Mouse (Mus musculus) forebrain, embryonic 11.5 days (tissue): ENCODE data around the gene Pak7. TPM values are rescaled to one million over a fixed set of nuclear protein-coding genes. Genes with fewer than 3 reads are reported as not detected.
A peak's percentile ranks its signal among the peaks of the same experiment; 100 is the strongest.

Source experiments
- ATAC-seq: fragments of 200-750 bp; cut with Nextera tagmentation; replicated peaks from 2 replicates; pipeline ENCODE4 v1.8.0; 2017; ENCODE audit warnings: moderate TSS enrichment; ENCODE audit not compliant: low FRiP score
- DNase-seq: peaks from one replicate; pipeline ENCODE4 v3.0.0-alpha.2; 2017; ENCODE audit warnings: low spot score
- H3K27ac ChIP-seq: fragments of 300-500 bp; sonication (generic); 2 replicates; pipeline ENCODE4 v1.5.1; 2014; ENCODE audit warnings: low read depth, low read length
- H3K27me3 ChIP-seq: fragments of 300-500 bp; sonication (generic); 2 replicates; pipeline ENCODE4 v1.6.1; 2014; ENCODE audit warnings: mild to moderate bottlenecking, low read length, mixed read lengths; ENCODE audit not compliant: control insufficient read depth, insufficient read depth
- H3K36me3 ChIP-seq: fragments of 300-500 bp; sonication (generic); 2 replicates; pipeline ENCODE4 v1.6.1; 2014; ENCODE audit warnings: mild to moderate bottlenecking, low read length, moderate library complexity, mixed read lengths; ENCODE audit not compliant: control insufficient read depth, insufficient read depth
- H3K4me1 ChIP-seq: fragments of 300-500 bp; sonication (generic); replicated peaks from 2 replicates; pipeline ENCODE4 v1.6.1; 2014; ENCODE audit warnings: low read length, mixed read lengths; ENCODE audit not compliant: control insufficient read depth, insufficient read depth
- H3K4me2 ChIP-seq: fragments of 300-500 bp; sonication (generic); 2 replicates; pipeline ENCODE4 v1.6.1; 2014; ENCODE audit warnings: low read depth, mild to moderate bottlenecking, low read length, moderate library complexity, mixed read lengths; ENCODE audit not compliant: severe bottlenecking
- H3K4me3 ChIP-seq: fragments of 300-500 bp; sonication (generic); 2 replicates; pipeline ENCODE4 v1.5.1; 2014; ENCODE audit warnings: low read depth, low read length
- H3K9ac ChIP-seq: fragments of 300-500 bp; sonication (generic); 2 replicates; pipeline ENCODE4 v1.6.1; 2014; ENCODE audit warnings: low read length
- H3K9me3 ChIP-seq: fragments of 300-500 bp; sonication (generic); 2 replicates; pipeline ENCODE4 v1.6.1; 2016; ENCODE audit warnings: low read length, mixed read lengths; ENCODE audit not compliant: control insufficient read depth
- WGBS: fragments of 180-500 bp; shearing (Covaris S2); extraction: QIAGEN DNeasy Blood & Tissue Kit; methylation state at CpG from one replicate; pipeline ENCODE4 v1.1.7; 2014; 5-methylcytosine and 5-hydroxymethylcytosine counted together
- polyA plus RNA-seq: library from polyadenylated mRNA; unstranded; fragments of >200 nt; fragmentation: Nextera tagmentation; extraction: Ambion mirVana; gene quantifications from 2 replicates; pipeline ENCODE4 v1.2.1, GENCODE M21; 2014

Gene Pak7
- polyA plus RNA-seq, 1 experiment from 2014 or later, result 10.5 TPM

DNA sequence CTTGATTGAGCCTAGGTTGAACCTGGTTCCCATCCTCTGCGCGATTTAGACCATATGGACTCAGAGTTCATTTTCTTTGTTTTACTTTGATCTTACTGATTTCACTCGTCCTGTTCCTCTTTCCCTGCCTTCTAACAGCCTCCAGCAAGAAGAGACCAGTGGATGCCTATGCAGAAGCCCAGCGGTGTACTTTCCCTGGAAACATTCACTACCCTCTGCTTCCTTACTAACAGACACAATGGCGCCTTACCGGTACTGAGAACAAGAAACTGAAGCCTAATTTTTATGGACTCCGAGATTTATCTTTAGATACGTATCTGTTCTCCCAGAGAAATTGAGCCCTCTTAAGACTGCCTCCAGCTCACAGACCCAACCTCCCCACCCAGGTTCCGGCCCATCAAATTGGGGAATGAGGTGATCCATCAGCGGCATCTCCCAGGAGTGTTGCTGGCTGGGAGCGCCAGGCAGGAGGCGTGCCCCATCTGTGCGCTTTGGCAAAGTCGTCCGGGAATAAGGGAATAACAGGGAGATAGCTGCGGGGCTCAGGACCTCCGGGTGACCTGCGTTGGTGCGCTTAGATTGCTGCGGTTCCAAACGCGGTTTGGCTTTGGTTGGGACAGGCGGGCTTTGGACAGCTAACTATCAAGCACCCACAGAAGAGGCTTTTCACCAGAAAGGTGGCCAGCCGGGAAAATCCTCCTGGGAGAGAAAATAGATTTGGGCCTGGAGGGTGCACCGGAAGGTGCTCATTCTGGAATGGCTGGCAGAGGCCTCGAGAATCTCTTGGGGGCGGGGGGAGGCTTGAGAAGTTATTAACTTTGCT lies 336.8 kb downstream of the Pak7 start:
- WGBS, result 15% methylated on average over 27 of the region's 27 CpGs
- Histone ChIP-seq H3K4me3 (peak overlapping the region; percentile 3; the same call in 1 of the 2 replicates), H3K27ac (no peak overlapping the region), H3K9ac (no peak overlapping the region), H3K4me2 (peak overlapping the region; percentile 32), H3K27me3 (peaks cover 2% of the 10 kb centered on the region; the same call in 1 of the 2 replicates), H3K36me3 (no peaks in the 10 kb centered on the region), H3K4me1 (peaks cover 8% of the 10 kb centered on the region; the same call in 1 of the 2 replicates), H3K9me3 (no peaks in the 10 kb centered on the region)
- ATAC-seq (peak; percentile 45), DNase-seq (no peak)

DNA sequence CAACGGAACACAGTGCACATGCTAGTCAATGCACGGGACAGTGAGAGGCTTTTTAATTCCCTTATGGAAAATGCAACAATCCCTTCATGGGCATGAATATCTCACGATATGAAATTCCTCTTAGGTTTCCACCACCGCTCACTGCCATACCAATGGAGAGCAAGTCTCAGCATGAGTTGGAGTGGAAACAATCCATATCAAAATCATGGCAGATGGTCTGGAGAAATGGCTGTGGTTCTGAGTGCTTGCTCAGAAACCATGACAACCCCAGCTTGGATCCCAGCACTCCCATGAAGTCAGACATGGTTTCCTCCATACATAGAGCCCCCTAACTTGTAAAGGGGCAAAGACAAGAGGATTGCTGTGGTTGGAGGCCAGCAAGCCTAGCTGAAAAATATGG lies 339.3 kb downstream of the Pak7 start:
- peaks cover 8% of the 10 kb centered on the region; the same call in 1 of the 2 replicates for H3K4me1 ChIP-seq
- H3K9ac ChIP-seq, result no peak overlapping the region
- no peak overlapping the region for H3K4me2 ChIP-seq
- no peak for DNase-seq
- H3K36me3 ChIP-seq, result no peaks in the 10 kb centered on the region
- no peak for ATAC-seq
- no peak overlapping the region for H3K4me3 ChIP-seq
- no peaks in the 10 kb centered on the region for H3K9me3 ChIP-seq
- no peak overlapping the region for H3K27ac ChIP-seq
- WGBS, result 88% methylated on average over 4 of the region's 4 CpGs
- H3K27me3 ChIP-seq, result peaks cover 2% of the 10 kb centered on the region; the same call in 1 of the 2 replicates

Other genes with a start within 250 kb of the Pak7 start
- gene Ankef1, start 113.9 kb upstream of the Pak7 start, polyA plus RNA-seq, result 0.57 and 0.76 TPM in 2 replicates